Mouse (Mus musculus) embryonic facial prominence, embryonic 14.5 days (tissue): ENCODE results near the gene Lrig3. TPM values are rescaled to one million over a fixed set of nuclear protein-coding genes. Genes with fewer than 3 reads are reported as not detected.

Experiments
- ATAC-seq: fragments of 200-750 bp; cut with Nextera tagmentation; 2 replicates; pipeline ENCODE4 v1.8.0; 2017; ENCODE audit warnings: low read depth, moderate number of reproducible peaks, moderate TSS enrichment
- DNase-seq: peaks from one replicate; pipeline ENCODE4 v3.0.0-alpha.2; 2015; ENCODE audit warnings: low spot score
- H3K27ac ChIP-seq: fragments of 300-500 bp; sonication (generic); replicated peaks from 2 replicates; pipeline ENCODE4 v1.5.1; 2014; ENCODE audit warnings: low read depth, mild to moderate bottlenecking, low read length, moderate library complexity
- H3K27me3 ChIP-seq: fragments of 300-500 bp; sonication (generic); replicated peaks from 2 replicates; pipeline ENCODE4 v1.6.1; 2014; ENCODE audit warnings: low read length; ENCODE audit not compliant: control insufficient read depth, insufficient read depth
- H3K36me3 ChIP-seq: fragments of 300-500 bp; sonication (generic); 2 replicates; pipeline ENCODE4 v1.6.1; 2014; ENCODE audit warnings: low read length, mixed read lengths; ENCODE audit not compliant: control insufficient read depth, insufficient read depth
- H3K4me1 ChIP-seq: fragments of 300-500 bp; sonication (generic); 2 replicates; pipeline ENCODE4 v1.6.1; 2014; ENCODE audit warnings: antibody characterized with exemption, low read length; ENCODE audit not compliant: control insufficient read depth, insufficient read depth
- H3K4me2 ChIP-seq: fragments of 300-500 bp; sonication (generic); 2 replicates; pipeline ENCODE4 v1.6.1; 2014; ENCODE audit warnings: low read depth, mild to moderate bottlenecking, low read length, moderate library complexity, mixed read lengths
- H3K4me3 ChIP-seq: fragments of 300-500 bp; sonication (generic); 2 replicates; pipeline ENCODE4 v1.5.1; 2014; ENCODE audit warnings: low read depth, mild to moderate bottlenecking, low read length
- H3K9ac ChIP-seq: fragments of 300-500 bp; sonication (generic); 2 replicates; pipeline ENCODE4 v1.6.1; 2014; ENCODE audit warnings: low read depth, mild to moderate bottlenecking, low read length, moderate library complexity, mixed read lengths
- H3K9me3 ChIP-seq: fragments of 300-500 bp; sonication (generic); 2 replicates; pipeline ENCODE4 v1.6.1; 2016; ENCODE audit warnings: low read length; ENCODE audit not compliant: control insufficient read depth
- WGBS: fragments of 180-500 bp; shearing (Covaris S2); extraction: QIAGEN DNeasy Blood & Tissue Kit; methylation state at CpG from one replicate; pipeline ENCODE4 v1.1.7; 2014; 5-methylcytosine and 5-hydroxymethylcytosine counted together
- polyA plus RNA-seq: library from polyadenylated mRNA; unstranded; fragments of >200 nt; fragmentation: Nextera tagmentation; extraction: Ambion mirVana; gene quantifications from 2 replicates; pipeline ENCODE4 v1.2.1, GENCODE M21; 2014

The Lrig3 gene
- polyA plus RNA-seq, 1 experiment from 2014 or later, result 23.6 TPM

GRCm38 (mm10) chr10:125969133-125969490, 3.1 kb downstream of the Lrig3 start:
- H3K4me3 ChIP-seq, result peak overlapping the region; percentile 93

GRCm38 (mm10) chr10:125970031-125970430, 4.1 kb downstream of the Lrig3 start:
- Histone ChIP-seq H3K4me3 (peak overlapping the region; percentile 93), H3K4me1 (peaks cover 46% of the 10 kb centered on the region), H3K9me3 (no peaks in the 10 kb centered on the region), H3K9ac (peak overlapping the region; percentile 100), H3K36me3 (peaks cover 10% of the 10 kb centered on the region), H3K27me3 (no peaks in the 10 kb centered on the region), H3K4me2 (peak overlapping the region; percentile 92), H3K27ac (peak overlapping the region; percentile 97)
- WGBS, result 33% methylated on average over 2 of the region's 2 CpGs
- DNase-seq, result no peak
- no peak for ATAC-seq

More at GRCm38 (mm10) chr10:125969133-125969490, 3.1 kb downstream of the Lrig3 start:
- Histone ChIP-seq H3K9me3 (no peaks in the 10 kb centered on the region), H3K36me3 (peaks cover 10% of the 10 kb centered on the region), H3K9ac (peak overlapping the region; percentile 100), H3K4me2 (peak overlapping the region; percentile 92), H3K27ac (peak overlapping the region; percentile 97), H3K4me1 (peaks cover 50% of the 10 kb centered on the region), H3K27me3 (no peaks in the 10 kb centered on the region)
- 8% methylated on average over 10 of the region's 10 CpGs for WGBS
- ATAC-seq (no peak), DNase-seq (peak; percentile 80)

GRCm38 (mm10) chr10:125970500-125970899, 4.5 kb downstream of the Lrig3 start:
- peak overlapping the region; percentile 97 for H3K27ac ChIP-seq
- H3K9me3 ChIP-seq, result no peaks in the 10 kb centered on the region
- peaks cover 41% of the 10 kb centered on the region for H3K4me1 ChIP-seq
- peaks cover 15% of the 10 kb centered on the region for H3K36me3 ChIP-seq
- ATAC-seq (no peak), DNase-seq (peak; percentile 91)
- no peaks in the 10 kb centered on the region for H3K27me3 ChIP-seq
- peak overlapping the region; percentile 100 for H3K9ac ChIP-seq
- H3K4me3 ChIP-seq, result peak overlapping the region; percentile 93
- 7% methylated on average over 4 of the region's 4 CpGs for WGBS
- H3K4me2 ChIP-seq, result peak overlapping the region; percentile 92

- no peak overlapping the region for H3K4me3 ChIP-seq
- no peak overlapping the region for H3K4me2 ChIP-seq
- peak overlapping the region; percentile 36; the same call in 1 of the 2 replicates for H3K27ac ChIP-seq
- DNase-seq, result no peak
- ATAC-seq, result no peak
- H3K36me3 ChIP-seq, result peaks cover 39% of the 10 kb centered on the region
- H3K9me3 ChIP-seq, result no peaks in the 10 kb centered on the region
- H3K27me3 ChIP-seq, result no peaks in the 10 kb centered on the region
- H3K9ac ChIP-seq, result no peak overlapping the region
- H3K4me1 ChIP-seq, result peaks cover 43% of the 10 kb centered on the region
- WGBS, result 30% methylated on average over 7 of the region's 7 CpGs
These were observed 7.8 kb downstream of the Lrig3 start for GRCm38 (mm10) chr10:125973726-125974125.

- ATAC-seq (peak; percentile 42), DNase-seq (peak; percentile 68)
- WGBS, result 76% methylated on average over 5 of the region's 5 CpGs
- Histone ChIP-seq H3K9ac (no peak overlapping the region), H3K27ac (peak overlapping the region; percentile 24), H3K4me3 (no peak overlapping the region), H3K27me3 (no peaks in the 10 kb centered on the region), H3K9me3 (no peaks in the 10 kb centered on the region), H3K4me2 (no peak overlapping the region), H3K36me3 (peaks cover 41% of the 10 kb centered on the region), H3K4me1 (peaks cover 29% of the 10 kb centered on the region)
These were observed 16.0 kb downstream of the Lrig3 start for GRCm38 (mm10) chr10:125981938-125982337.

GRCm38 (mm10) chr10:125984473-125985035, 18.6 kb downstream of the Lrig3 start:
- Histone ChIP-seq H3K4me3 (no peak overlapping the region), H3K4me2 (no peak overlapping the region), H3K4me1 (peaks cover 32% of the 10 kb centered on the region), H3K9ac (no peak overlapping the region), H3K27me3 (no peaks in the 10 kb centered on the region), H3K36me3 (peaks cover 43% of the 10 kb centered on the region), H3K27ac (no peak overlapping the region), H3K9me3 (no peaks in the 10 kb centered on the region)
- peak; percentile 59 for DNase-seq
- peak; percentile 16; the same call in 1 of the 2 replicates for ATAC-seq
- WGBS, result 62% methylated on average over 9 of the region's 9 CpGs

GRCm38 (mm10) chr10:125985795-125986194, 19.8 kb downstream of the Lrig3 start:
- WGBS, result 80% methylated on average over 1 of the region's 1 CpGs
- H3K4me1 ChIP-seq, result peaks cover 36% of the 10 kb centered on the region

GRCm38 (mm10) chr10:125986443-125986842, 20.5 kb downstream of the Lrig3 start:
- no peak overlapping the region for H3K4me3 ChIP-seq
- DNase-seq (no peak), ATAC-seq (no peak)
- peaks cover 40% of the 10 kb centered on the region for H3K36me3 ChIP-seq
- no peak overlapping the region for H3K4me2 ChIP-seq
- H3K9ac ChIP-seq, result no peak overlapping the region
- H3K27ac ChIP-seq, result 0 out of 2 replicates have a peak overlapping the region, but pooled peaks have one; percentile 10
- WGBS, result 86% methylated on average over 9 of the region's 9 CpGs
- H3K4me1 ChIP-seq, result peaks cover 36% of the 10 kb centered on the region
- H3K27me3 ChIP-seq, result no peaks in the 10 kb centered on the region
- H3K9me3 ChIP-seq, result no peaks in the 10 kb centered on the region

More at GRCm38 (mm10) chr10:125985795-125986194, 19.8 kb downstream of the Lrig3 start:
- peaks cover 46% of the 10 kb centered on the region for H3K36me3 ChIP-seq
- no peak overlapping the region for H3K9ac ChIP-seq
- no peak overlapping the region; the same call in 1 of the 2 replicates for H3K27ac ChIP-seq
- no peak for DNase-seq
- ATAC-seq, result no peak
- H3K9me3 ChIP-seq, result no peaks in the 10 kb centered on the region
- H3K4me2 ChIP-seq, result no peak overlapping the region
- H3K27me3 ChIP-seq, result no peaks in the 10 kb centered on the region
- no peak overlapping the region for H3K4me3 ChIP-seq

- Histone ChIP-seq H3K9ac (no peak overlapping the region), H3K36me3 (peaks cover 32% of the 10 kb centered on the region), H3K27me3 (no peaks in the 10 kb centered on the region), H3K9me3 (no peaks in the 10 kb centered on the region), H3K27ac (peak overlapping the region; percentile 49), H3K4me1 (peaks cover 33% of the 10 kb centered on the region), H3K4me3 (no peak overlapping the region), H3K4me2 (no peak overlapping the region)
- WGBS, result 51% methylated on average over 6 of the region's 6 CpGs
- DNase-seq (peak; percentile 56), ATAC-seq (no peak)
These were observed 21.3 kb downstream of the Lrig3 start for GRCm38 (mm10) chr10:125987307-125987706.
